Mouse (Mus musculus): ENCODE measurements around the gene Trabd2b.

- TF ChIP-seq CTCF (IDR thresholded peaks at IDR 0.05; ENCODE audit: low read depth, low read length) (no peak), TAL1 (conservative IDR thresholded peaks at IDR 0.05; ENCODE audit: low read depth, low read length) (no peak)
Observed at GRCm38 (mm10) chr4:114599121-114599520, 192.6 kb downstream of the Trabd2b start.

Measured in G1E (cell line).